Mouse (Mus musculus): Measurements from ENCODE around the gene Nfib. TPM values are rescaled to one million over a fixed set of nuclear protein-coding genes. Genes with fewer than 3 reads are reported as not detected.
A peak's percentile ranks its signal among the peaks of the same experiment; 100 is the strongest.

The Nfib gene
- polyA plus RNA-seq, 1 experiment from 2014 or later, result 72.0 TPM

GRCm38 (mm10) chr4:82387620-82388019 lies 317.9 kb downstream of the Nfib start:
- ATAC-seq (ENCODE audit: low FRiP score, low TSS enrichment) (no peak), DNase-seq (no peak)
- Histone ChIP-seq H3K9me3 (ENCODE audit: control insufficient read depth, low read length) (no peaks in the 10 kb centered on the region), H3K36me3 (ENCODE audit: control insufficient read depth, insufficient read depth, low read length) (no peaks in the 10 kb centered on the region), H3K27ac (replicated peaks; ENCODE audit: low read depth, low read length) (no peak overlapping the region), H3K9ac (replicated peaks; ENCODE audit: low read length) (no peak overlapping the region), H3K4me1 (ENCODE audit: control insufficient read depth, insufficient read depth, low read length) (peaks cover 11% of the 10 kb centered on the region), H3K27me3 (ENCODE audit: control insufficient read depth, insufficient read depth, low read length) (no peaks in the 10 kb centered on the region), H3K4me2 (ENCODE audit: low read length) (no peak overlapping the region), H3K4me3 (replicated peaks; ENCODE audit: low read depth, low read length) (no peak overlapping the region)
- 92% methylated on average over 4 of the region's 4 CpGs for WGBS

DNA sequence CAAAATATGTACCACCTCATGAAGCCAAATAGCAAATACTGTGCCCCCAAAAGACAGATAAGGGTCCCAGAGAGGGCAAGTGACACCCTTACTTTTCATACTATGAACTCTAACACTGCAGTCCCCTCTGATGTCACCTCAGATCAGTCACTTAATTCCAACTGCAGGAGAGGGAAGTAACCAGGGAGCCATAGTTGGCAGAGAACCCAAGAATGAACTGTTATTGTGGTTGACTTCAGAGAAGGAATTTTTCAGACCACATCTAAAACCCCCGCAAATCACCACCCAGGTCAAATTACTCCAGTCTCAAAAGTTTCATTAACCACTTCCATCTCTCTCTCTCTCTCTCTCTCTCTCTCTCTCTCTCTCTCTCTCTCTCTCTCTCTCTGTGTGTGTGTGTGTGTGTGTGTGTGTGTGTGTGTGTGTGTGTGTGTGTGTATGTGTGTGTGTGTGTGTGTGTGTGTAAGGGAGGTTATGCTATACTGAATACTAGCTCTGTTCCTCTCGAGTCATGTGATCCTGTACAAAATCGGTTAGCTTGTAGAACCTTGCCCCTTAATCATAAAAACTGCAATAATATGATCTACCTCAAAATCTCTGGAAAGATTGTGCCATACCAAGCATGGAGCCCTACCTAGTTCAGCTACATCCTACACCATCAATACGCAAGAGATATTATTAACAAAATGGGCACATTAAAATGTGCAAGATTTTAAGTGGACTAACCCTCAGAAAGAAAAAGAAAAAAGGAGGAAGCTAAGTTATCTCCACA lies 319.1 kb downstream of the Nfib start:
- Histone ChIP-seq H3K4me1 (ENCODE audit: control insufficient read depth, insufficient read depth, low read length) (peaks cover 9% of the 10 kb centered on the region), H3K27ac (replicated peaks; ENCODE audit: low read depth, low read length) (no peak overlapping the region), H3K4me3 (replicated peaks; ENCODE audit: low read depth, low read length) (no peak overlapping the region), H3K9ac (replicated peaks; ENCODE audit: low read length) (no peak overlapping the region), H3K9me3 (ENCODE audit: control insufficient read depth, low read length) (no peaks in the 10 kb centered on the region), H3K27me3 (ENCODE audit: control insufficient read depth, insufficient read depth, low read length) (no peaks in the 10 kb centered on the region), H3K4me2 (ENCODE audit: low read length) (no peak overlapping the region), H3K36me3 (ENCODE audit: control insufficient read depth, insufficient read depth, low read length) (no peaks in the 10 kb centered on the region)
- ATAC-seq (ENCODE audit: low FRiP score, low TSS enrichment) (no peak), DNase-seq (no peak)
- 90% methylated on average over 4 of the region's 4 CpGs for WGBS

- no peaks in the 10 kb centered on the region for H3K36me3 ChIP-seq (ENCODE audit: control insufficient read depth, insufficient read depth, low read length)
- no peak overlapping the region for H3K4me2 ChIP-seq (ENCODE audit: low read length)
- H3K9ac ChIP-seq (replicated peaks; ENCODE audit: low read length), result no peak overlapping the region
- WGBS, result 84% methylated on average over 4 of the region's 4 CpGs
- no peak overlapping the region for H3K4me3 ChIP-seq (replicated peaks; ENCODE audit: low read depth, low read length)
- no peaks in the 10 kb centered on the region for H3K9me3 ChIP-seq (ENCODE audit: control insufficient read depth, low read length)
- DNase-seq (no peak), ATAC-seq (ENCODE audit: low FRiP score, low TSS enrichment) (no peak)
- peaks cover 7% of the 10 kb centered on the region for H3K4me1 ChIP-seq (ENCODE audit: control insufficient read depth, insufficient read depth, low read length)
- no peak overlapping the region for H3K27ac ChIP-seq (replicated peaks; ENCODE audit: low read depth, low read length)
- no peaks in the 10 kb centered on the region for H3K27me3 ChIP-seq (ENCODE audit: control insufficient read depth, insufficient read depth, low read length)
Measured at GRCm38 (mm10) chr4:82385638-82386037, 319.9 kb downstream of the Nfib start.

- H3K4me3 ChIP-seq (replicated peaks; ENCODE audit: low read depth, low read length), result no peak overlapping the region
- peak overlapping the region; percentile 11; the same call in 1 of the 2 replicates for H3K4me2 ChIP-seq (ENCODE audit: low read length)
- 66% methylated on average over 11 of the region's 11 CpGs for WGBS
- H3K4me1 ChIP-seq (ENCODE audit: control insufficient read depth, insufficient read depth, low read length), result peaks cover 7% of the 10 kb centered on the region
- no peaks in the 10 kb centered on the region for H3K27me3 ChIP-seq (ENCODE audit: control insufficient read depth, insufficient read depth, low read length)
- peak; percentile 61 for DNase-seq
- peak; percentile 60 for ATAC-seq (ENCODE audit: low FRiP score, low TSS enrichment)
- no peak overlapping the region for H3K9ac ChIP-seq (replicated peaks; ENCODE audit: low read length)
- no peaks in the 10 kb centered on the region for H3K9me3 ChIP-seq (ENCODE audit: control insufficient read depth, low read length)
- no peaks in the 10 kb centered on the region for H3K36me3 ChIP-seq (ENCODE audit: control insufficient read depth, insufficient read depth, low read length)
- peak overlapping the region; percentile 37 for H3K27ac ChIP-seq (replicated peaks; ENCODE audit: low read depth, low read length)
Measured at GRCm38 (mm10) chr4:82383991-82384731, 321.4 kb downstream of the Nfib start.

DNA sequence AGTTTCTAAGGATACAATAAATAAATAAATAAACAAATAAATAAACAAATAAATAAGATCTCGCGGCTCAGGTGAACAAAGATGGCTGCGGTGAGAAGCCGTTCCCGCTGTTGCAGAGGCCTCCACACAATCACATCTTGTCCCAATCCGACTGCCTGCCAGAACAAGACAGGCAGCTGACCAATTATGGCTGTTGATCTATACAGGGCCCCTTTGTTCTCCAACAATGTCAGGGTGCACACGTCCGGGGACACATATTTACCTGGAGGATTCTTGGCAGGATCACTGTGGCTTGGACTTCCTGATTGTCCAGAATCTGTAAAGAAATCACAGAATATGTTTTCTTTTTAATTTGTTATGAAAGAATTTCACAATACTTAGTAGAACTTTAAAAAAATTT lies 322.2 kb downstream of the Nfib start:
- DNase-seq (no peak), ATAC-seq (ENCODE audit: low FRiP score, low TSS enrichment) (no peak)
- WGBS, result 61% methylated on average over 8 of the region's 8 CpGs
- Histone ChIP-seq H3K27ac (replicated peaks; ENCODE audit: low read depth, low read length) (peak overlapping the region; percentile 45; the same call in 1 of the 2 replicates), H3K4me3 (replicated peaks; ENCODE audit: low read depth, low read length) (no peak overlapping the region), H3K4me1 (ENCODE audit: control insufficient read depth, insufficient read depth, low read length) (peaks cover 7% of the 10 kb centered on the region), H3K9me3 (ENCODE audit: control insufficient read depth, low read length) (no peaks in the 10 kb centered on the region), H3K4me2 (ENCODE audit: low read length) (no peak overlapping the region), H3K27me3 (ENCODE audit: control insufficient read depth, insufficient read depth, low read length) (no peaks in the 10 kb centered on the region), H3K9ac (replicated peaks; ENCODE audit: low read length) (no peak overlapping the region), H3K36me3 (ENCODE audit: control insufficient read depth, insufficient read depth, low read length) (no peaks in the 10 kb centered on the region)

DNA sequence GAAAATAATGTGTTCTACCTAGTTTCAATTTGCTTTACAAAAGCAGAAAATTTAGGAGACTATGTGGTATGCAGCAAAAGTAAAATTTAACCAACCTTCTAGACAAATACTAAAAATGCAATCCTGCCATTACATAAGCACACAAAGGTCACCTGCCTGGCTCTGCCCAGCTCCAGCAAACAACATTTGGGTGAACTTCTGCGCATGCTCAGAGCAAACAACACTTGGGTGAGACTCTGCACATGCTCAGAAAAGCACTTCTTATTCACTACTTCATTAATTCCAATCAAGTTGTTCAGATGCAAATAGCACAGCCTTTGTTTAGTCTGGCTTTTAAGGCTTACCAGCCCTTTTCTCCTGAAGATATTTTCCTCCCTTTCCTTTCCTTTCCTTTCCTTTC lies 323.8 kb downstream of the Nfib start:
- ATAC-seq (ENCODE audit: low FRiP score, low TSS enrichment), result no peak
- Histone ChIP-seq H3K4me2 (ENCODE audit: low read length) (no peak overlapping the region), H3K4me1 (ENCODE audit: control insufficient read depth, insufficient read depth, low read length) (peaks cover 7% of the 10 kb centered on the region), H3K9ac (replicated peaks; ENCODE audit: low read length) (no peak overlapping the region), H3K27ac (replicated peaks; ENCODE audit: low read depth, low read length) (no peak overlapping the region), H3K4me3 (replicated peaks; ENCODE audit: low read depth, low read length) (no peak overlapping the region), H3K27me3 (ENCODE audit: control insufficient read depth, insufficient read depth, low read length) (no peaks in the 10 kb centered on the region), H3K9me3 (ENCODE audit: control insufficient read depth, low read length) (no peaks in the 10 kb centered on the region), H3K36me3 (ENCODE audit: control insufficient read depth, insufficient read depth, low read length) (no peaks in the 10 kb centered on the region)
- WGBS, result 61% methylated on average over 1 of the region's 1 CpGs
- no peak for DNase-seq

DNA sequence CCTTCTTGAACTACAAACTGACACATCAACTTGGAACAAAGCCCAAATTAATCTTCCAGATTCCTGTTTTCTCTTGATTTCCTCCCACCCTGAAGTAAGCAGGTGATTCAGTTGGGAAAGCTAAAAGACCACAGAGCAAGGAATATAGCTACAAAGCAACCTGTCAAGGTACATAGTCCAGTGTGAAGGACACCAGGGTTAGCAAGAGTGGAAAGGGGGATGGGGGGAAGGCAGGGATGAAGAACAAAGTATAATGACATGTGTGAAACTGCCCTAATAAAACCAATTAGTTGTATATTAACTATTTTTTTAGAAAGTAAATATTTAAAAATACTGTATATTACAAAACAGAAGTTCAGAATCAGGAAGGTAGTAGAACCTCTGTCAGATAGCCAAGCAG lies 325.0 kb downstream of the Nfib start:
- peaks cover 7% of the 10 kb centered on the region for H3K4me1 ChIP-seq (ENCODE audit: control insufficient read depth, insufficient read depth, low read length)
- H3K4me3 ChIP-seq (replicated peaks; ENCODE audit: low read depth, low read length), result no peak overlapping the region
- H3K27me3 ChIP-seq (ENCODE audit: control insufficient read depth, insufficient read depth, low read length), result no peaks in the 10 kb centered on the region
- no peak overlapping the region for H3K4me2 ChIP-seq (ENCODE audit: low read length)
- no peak overlapping the region for H3K9ac ChIP-seq (replicated peaks; ENCODE audit: low read length)
- no peak overlapping the region for H3K27ac ChIP-seq (replicated peaks; ENCODE audit: low read depth, low read length)
- no peaks in the 10 kb centered on the region for H3K9me3 ChIP-seq (ENCODE audit: control insufficient read depth, low read length)
- no peak for ATAC-seq (ENCODE audit: low FRiP score, low TSS enrichment)
- H3K36me3 ChIP-seq (ENCODE audit: control insufficient read depth, insufficient read depth, low read length), result no peaks in the 10 kb centered on the region
- no peak for DNase-seq

DNA sequence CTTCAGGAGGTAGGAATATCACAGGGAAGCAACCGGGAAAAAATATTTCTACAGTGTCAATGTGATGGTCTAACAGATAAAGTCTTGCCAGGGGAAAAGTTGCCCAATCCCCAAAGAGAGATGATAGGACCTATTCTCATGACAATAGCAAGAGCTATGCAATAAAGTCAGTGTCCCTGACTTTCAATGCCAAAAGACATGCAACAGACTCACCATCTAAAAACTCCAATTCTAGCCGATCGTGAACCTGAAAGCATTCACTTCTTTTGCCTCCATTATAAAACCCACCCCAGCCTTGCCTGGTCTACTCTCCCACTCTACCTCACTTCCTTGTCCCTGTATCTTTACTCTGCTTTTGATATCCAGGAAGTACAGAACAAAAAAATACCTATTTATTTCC lies 327.5 kb downstream of the Nfib start:
- ATAC-seq (ENCODE audit: low FRiP score, low TSS enrichment), result no peak
- no peaks in the 10 kb centered on the region for H3K27me3 ChIP-seq (ENCODE audit: control insufficient read depth, insufficient read depth, low read length)
- H3K36me3 ChIP-seq (ENCODE audit: control insufficient read depth, insufficient read depth, low read length), result no peaks in the 10 kb centered on the region
- H3K4me3 ChIP-seq (replicated peaks; ENCODE audit: low read depth, low read length), result no peak overlapping the region
- WGBS, result 99% methylated on average over 3 of the region's 3 CpGs
- H3K27ac ChIP-seq (replicated peaks; ENCODE audit: low read depth, low read length), result no peak overlapping the region
- H3K4me1 ChIP-seq (ENCODE audit: control insufficient read depth, insufficient read depth, low read length), result no peaks in the 10 kb centered on the region
- DNase-seq, result no peak
- H3K9ac ChIP-seq (replicated peaks; ENCODE audit: low read length), result no peak overlapping the region
- no peak overlapping the region for H3K4me2 ChIP-seq (ENCODE audit: low read length)
- no peaks in the 10 kb centered on the region for H3K9me3 ChIP-seq (ENCODE audit: control insufficient read depth, low read length)

GRCm38 (mm10) chr4:82377621-82378020 lies 327.9 kb downstream of the Nfib start:
- Histone ChIP-seq H3K9me3 (ENCODE audit: control insufficient read depth, low read length) (no peaks in the 10 kb centered on the region), H3K4me1 (ENCODE audit: control insufficient read depth, insufficient read depth, low read length) (no peaks in the 10 kb centered on the region), H3K27me3 (ENCODE audit: control insufficient read depth, insufficient read depth, low read length) (no peaks in the 10 kb centered on the region), H3K27ac (replicated peaks; ENCODE audit: low read depth, low read length) (no peak overlapping the region), H3K36me3 (ENCODE audit: control insufficient read depth, insufficient read depth, low read length) (no peaks in the 10 kb centered on the region), H3K4me3 (replicated peaks; ENCODE audit: low read depth, low read length) (no peak overlapping the region), H3K9ac (replicated peaks; ENCODE audit: low read length) (no peak overlapping the region), H3K4me2 (ENCODE audit: low read length) (no peak overlapping the region)
- no peak for ATAC-seq (ENCODE audit: low FRiP score, low TSS enrichment)
- no peak for DNase-seq
- WGBS, result 95% methylated on average over 3 of the region's 3 CpGs
